Mouse (Mus musculus) MEL (cell line): ENCODE measurements at regions not wholly inside any gene's neighbourhood (a gene's known extent, or its start where the extent isn't known, plus 50 kb on each side); places are given as distances from the start of the nearest gene placed in this dataset.

Experiments used
- CTCF ChIP-seq, 3 experiments: IDR thresholded peaks in 2 of 3; conservative IDR thresholded peaks in 1 of 3; 2 replicates each; pipeline ENCODE4 v1.5.1; 2011 to 2012; ENCODE audit warnings: low read length in 3 of 3, low read depth in 2 of 3, mild to moderate bottlenecking in 2 of 3, improper control_type of control experiment in 1 of 3, inconsistent platforms in 1 of 3, mixed read lengths in 1 of 3, moderate library complexity in 1 of 3; ENCODE audit not compliant: control insufficient read depth in 1 of 3, insufficient read depth in 1 of 3, poor library complexity in 1 of 3, severe bottlenecking in 1 of 3
- E2F4 ChIP-seq: IDR thresholded peaks from 2 replicates; pipeline ENCODE4 v1.6.1; 2011; ENCODE audit warnings: low read depth, low read length, improper control_type of control experiment, borderline replicate concordance
- ELF1 ChIP-seq: IDR thresholded peaks from 2 replicates; pipeline ENCODE4 v1.6.1; 2014; ENCODE audit warnings: low read depth, mild to moderate bottlenecking, inconsistent platforms, low read length, improper control_type of control experiment, moderate library complexity
- EP300 ChIP-seq, 2 experiments: IDR thresholded peaks; 2 replicates each; pipeline ENCODE4 v1.6.1; 2011; ENCODE audit warnings: improper control_type of control experiment in 2 of 2, low read length in 2 of 2, low read depth in 1 of 2, mild to moderate bottlenecking in 1 of 2
- JUND ChIP-seq: IDR thresholded peaks from 2 replicates; pipeline ENCODE4 v1.6.1; 2011; ENCODE audit warnings: low read depth, mild to moderate bottlenecking, improper control_type of control experiment, low read length
- KAT2A ChIP-seq: conservative IDR thresholded peaks from 2 replicates; pipeline ENCODE4 v1.6.1; 2012; ENCODE audit warnings: low read depth, low read length, improper control_type of control experiment, inconsistent platforms
- MAZ ChIP-seq: IDR thresholded peaks from 2 replicates; pipeline ENCODE4 v1.6.1; 2012; ENCODE audit warnings: low read depth, mild to moderate bottlenecking, inconsistent platforms, low read length, improper control_type of control experiment
- MEF2A ChIP-seq: IDR thresholded peaks from 2 replicates; pipeline ENCODE4 v1.6.1; 2014; ENCODE audit warnings: low read depth, mild to moderate bottlenecking, inconsistent platforms, low read length, improper control_type of control experiment; ENCODE audit not compliant: poor library complexity, insufficient replicate concordance, severe bottlenecking; ENCODE audit errors: extremely low read depth
- POLR2A ChIP-seq, 2 experiments: IDR thresholded peaks; 2 replicates each; pipeline ENCODE4 v1.6.1; 2011 to 2012; ENCODE audit warnings: low read length in 2 of 2, mild to moderate bottlenecking in 2 of 2, control low read depth in 1 of 2, improper control_type of control experiment in 1 of 2, low read depth in 1 of 2, moderate library complexity in 1 of 2; ENCODE audit not compliant: control insufficient read depth in 1 of 2, insufficient read depth in 1 of 2, poor library complexity in 1 of 2
- TCF12 ChIP-seq: IDR thresholded peaks from 2 replicates; pipeline ENCODE4 v1.6.1; 2014; ENCODE audit warnings: low read depth, mild to moderate bottlenecking, inconsistent platforms, low read length, improper control_type of control experiment, moderate library complexity
- ZNF384 ChIP-seq: IDR thresholded peaks from 2 replicates; pipeline ENCODE4 v1.6.1; 2012; ENCODE audit warnings: low read depth, mild to moderate bottlenecking, inconsistent platforms, low read length, improper control_type of control experiment

DNA sequence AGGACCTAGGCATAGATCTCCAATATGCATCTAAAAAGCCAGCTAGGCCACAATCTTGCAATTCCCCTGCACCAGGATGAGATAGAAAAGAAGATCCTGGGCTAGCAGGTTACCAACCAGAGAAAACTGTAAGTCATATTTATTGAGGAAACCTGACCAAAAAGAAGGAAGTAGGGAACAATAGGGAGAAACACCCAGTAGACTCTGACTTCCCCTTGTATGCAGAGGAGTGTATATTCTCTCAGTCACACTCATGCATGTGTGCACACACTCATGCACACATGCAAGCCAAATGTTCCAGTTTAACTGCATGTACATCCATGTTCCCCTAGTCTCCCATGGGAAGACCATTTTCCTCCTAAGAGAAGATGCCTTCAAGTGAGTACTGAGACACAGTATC, 184.9 kb upstream of the Negr1 start:
- TF ChIP-seq MAZ, result no peak
- no peak for TF ChIP-seq POLR2A (IDR thresholded peaks at IDR 0.05; ENCODE audit: control insufficient read depth in 1 of 2, insufficient read depth in 1 of 2, low read depth in 1 of 2, low read length in 2 of 2, poor library complexity in 1 of 2)
- TF ChIP-seq CTCF (IDR thresholded peaks at IDR 0.05 in 2 of 3, conservative IDR thresholded peaks at IDR 0.05 in 1 of 3; ENCODE audit: control insufficient read depth in 1 of 3, insufficient read depth in 1 of 3, low read depth in 2 of 3, low read length in 3 of 3, poor library complexity in 1 of 3, severe bottlenecking in 1 of 3), result no peak
- no peak for TF ChIP-seq JUND
- no peak for TF ChIP-seq ELF1
- TF ChIP-seq KAT2A, result no peak
- no peak for TF ChIP-seq EP300 (IDR thresholded peaks at IDR 0.05; ENCODE audit: low read depth in 1 of 2, low read length in 2 of 2)
- TF ChIP-seq ZNF384, result no peak
- no peak for TF ChIP-seq TCF12
- TF ChIP-seq E2F4, result no peak
- TF ChIP-seq MEF2A, result no peak
